Mouse (Mus musculus) intestine, embryonic 16.5 days (tissue): Measurements from ENCODE around the gene Oxnad1. TPM values are rescaled to one million over a fixed set of nuclear protein-coding genes. Genes with fewer than 3 reads are reported as not detected.
"Not testable (repeated sequence)": the region's sequence is repeated elsewhere in the genome, so short reads cannot be mapped to it uniquely, and the experiment has no call there.

ENCODE experiments used
- ATAC-seq: fragments of 200-750 bp; cut with Nextera tagmentation; 2 replicates; pipeline ENCODE4 v1.8.0; 2017; ENCODE audit warnings: moderate TSS enrichment, moderate library complexity
- H3K27ac ChIP-seq: fragments of 300-500 bp; sonication (generic); 2 replicates; pipeline ENCODE4 v1.5.1; 2014; ENCODE audit warnings: mild to moderate bottlenecking, low read length
- H3K27me3 ChIP-seq: fragments of 300-500 bp; sonication (generic); replicated peaks from 2 replicates; pipeline ENCODE4 v1.6.1; 2014; ENCODE audit warnings: low read length, control low read depth, mixed read lengths; ENCODE audit not compliant: control insufficient read depth, insufficient read depth
- H3K36me3 ChIP-seq: fragments of 300-500 bp; sonication (generic); 2 replicates; pipeline ENCODE4 v1.6.1; 2014; ENCODE audit warnings: low read length, control low read depth; ENCODE audit not compliant: control insufficient read depth, insufficient read depth
- H3K4me1 ChIP-seq: fragments of 300-500 bp; sonication (generic); 2 replicates; pipeline ENCODE4 v1.6.1; 2014; ENCODE audit warnings: low read length, control low read depth, mixed read lengths; ENCODE audit not compliant: control insufficient read depth, insufficient read depth
- H3K4me2 ChIP-seq: fragments of 300-500 bp; sonication (generic); 2 replicates; pipeline ENCODE4 v1.6.1; 2014; ENCODE audit warnings: low read depth, low read length, control low read depth
- H3K4me3 ChIP-seq: fragments of 300-500 bp; sonication (generic); 2 replicates; pipeline ENCODE4 v1.5.1; 2014; ENCODE audit warnings: mild to moderate bottlenecking, low read length
- H3K9ac ChIP-seq: fragments of 300-500 bp; sonication (generic); 2 replicates; pipeline ENCODE4 v1.6.1; 2014; ENCODE audit warnings: low read depth, low read length
- H3K9me3 ChIP-seq: fragments of 300-500 bp; sonication (generic); 2 replicates; pipeline ENCODE4 v1.6.1; 2016; ENCODE audit warnings: low read length, control low read depth; ENCODE audit not compliant: control insufficient read depth
- WGBS: fragments of 180-500 bp; shearing (Covaris S2); extraction: QIAGEN DNeasy Blood & Tissue Kit; methylation state at CpG from one replicate; pipeline ENCODE4 v1.1.7; 2014; 5-methylcytosine and 5-hydroxymethylcytosine counted together
- polyA plus RNA-seq: library from polyadenylated mRNA; unstranded; fragments of >200 nt; fragmentation: Nextera tagmentation; extraction: Ambion mirVana; gene quantifications from 2 replicates; pipeline ENCODE4 v1.2.1, GENCODE M21; 2015

Oxnad1 gene
- polyA plus RNA-seq, 1 experiment from 2014 or later, result 41.1 TPM

- peaks cover 25% of the 10 kb centered on the region for H3K36me3 ChIP-seq
- ATAC-seq, result no peak
Measured at GRCm38 (mm10) chr14:32097691-32098090, 12.5 kb downstream of the Oxnad1 start.

DNA sequence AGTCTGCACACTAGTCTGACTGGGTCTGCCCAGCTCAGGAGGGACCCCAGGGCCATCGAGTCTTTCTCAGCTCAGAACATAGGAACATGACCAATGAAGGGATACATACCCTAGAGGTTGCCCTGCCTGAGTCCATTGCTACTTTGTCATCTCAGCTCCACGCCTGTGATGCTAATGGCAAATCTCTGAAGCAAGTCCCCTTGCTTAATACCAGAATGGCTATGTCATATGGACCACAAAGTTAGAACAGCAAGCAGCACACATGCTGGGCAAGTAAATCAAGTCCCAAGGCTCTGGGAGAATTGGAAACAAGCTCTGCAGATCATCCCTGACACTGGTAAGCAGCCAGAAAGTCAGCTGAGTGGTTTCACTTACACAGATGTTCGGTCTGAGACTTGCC is 13.8 kb downstream of the Oxnad1 start:
- Histone ChIP-seq H3K27me3 (no peaks in the 10 kb centered on the region), H3K27ac (no peak overlapping the region), H3K9ac (no peak overlapping the region), H3K36me3 (peaks cover 22% of the 10 kb centered on the region), H3K4me3 (no peak overlapping the region), H3K9me3 (no peaks in the 10 kb centered on the region), H3K4me2 (no peak overlapping the region), H3K4me1 (no peaks in the 10 kb centered on the region)
- ATAC-seq, result no peak
- 93% methylated on average over 3 of the region's 3 CpGs for WGBS

More at GRCm38 (mm10) chr14:32097691-32098090, 12.5 kb downstream of the Oxnad1 start:
- no peak overlapping the region for H3K9ac ChIP-seq
- no peak overlapping the region for H3K4me3 ChIP-seq
- WGBS, result 93% methylated on average over 7 of the region's 7 CpGs
- no peaks in the 10 kb centered on the region for H3K4me1 ChIP-seq
- H3K27ac ChIP-seq, result no peak overlapping the region
- H3K27me3 ChIP-seq, result no peaks in the 10 kb centered on the region
- H3K4me2 ChIP-seq, result no peak overlapping the region
- no peaks in the 10 kb centered on the region for H3K9me3 ChIP-seq

DNA sequence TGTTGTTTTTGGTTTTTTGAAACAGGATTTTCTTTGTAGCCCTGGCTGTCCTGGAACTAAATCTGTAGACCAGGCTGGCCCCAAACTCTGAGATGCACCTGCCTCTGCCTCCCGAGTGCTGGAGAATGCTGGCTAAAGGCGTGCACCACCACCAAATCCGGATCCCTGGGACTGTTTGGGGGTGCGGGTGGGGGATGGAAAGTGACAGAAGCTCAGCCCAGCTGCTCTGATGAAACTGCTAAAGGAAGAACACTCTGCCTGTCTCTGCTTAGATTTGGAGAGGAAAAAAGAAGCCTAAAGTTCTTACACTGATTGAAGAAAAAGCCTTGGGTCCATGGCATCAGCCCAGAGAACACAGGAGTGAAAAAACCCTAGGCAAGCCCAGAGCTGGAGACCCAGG is 18.4 kb downstream of the Oxnad1 start:
- WGBS, result 88% methylated on average over 4 of the region's 4 CpGs
- Histone ChIP-seq H3K36me3 (peaks cover 19% of the 10 kb centered on the region), H3K4me3 (no peak overlapping the region), H3K4me2 (no peak overlapping the region), H3K9me3 (no peaks in the 10 kb centered on the region), H3K9ac (no peak overlapping the region), H3K27ac (no peak overlapping the region), H3K27me3 (no peaks in the 10 kb centered on the region), H3K4me1 (no peaks in the 10 kb centered on the region)
- no peak for ATAC-seq

DNA sequence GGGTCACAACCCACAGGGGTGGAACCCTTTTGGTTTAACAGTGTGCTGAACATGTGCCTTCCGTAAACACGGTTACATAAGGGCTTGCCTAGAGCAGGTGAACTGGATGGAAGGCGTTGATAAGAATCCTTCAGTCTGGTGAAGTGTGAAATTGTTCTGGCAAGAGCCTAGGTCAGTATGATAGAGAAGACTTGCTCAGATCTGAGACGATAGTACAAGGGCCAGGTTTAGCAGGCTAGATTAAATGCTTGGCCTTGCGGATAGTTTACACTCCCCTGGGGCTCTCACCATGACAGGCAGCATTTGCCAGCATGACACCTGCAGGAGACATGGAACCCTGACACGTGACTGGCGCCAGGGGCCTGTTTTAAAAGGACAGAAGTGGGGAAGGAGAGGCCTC is 20.5 kb downstream of the Oxnad1 start:
- Histone ChIP-seq H3K4me3 (no peak overlapping the region), H3K36me3 (peaks cover under 1% of the 10 kb centered on the region; the same call in 1 of the 2 replicates), H3K27me3 (no peaks in the 10 kb centered on the region), H3K4me1 (no peaks in the 10 kb centered on the region), H3K9me3 (no peaks in the 10 kb centered on the region), H3K4me2 (no peak overlapping the region), H3K9ac (no peak overlapping the region), H3K27ac (no peak overlapping the region)
- WGBS, result 56% methylated on average over 7 of the region's 7 CpGs
- ATAC-seq, result no peak

DNA sequence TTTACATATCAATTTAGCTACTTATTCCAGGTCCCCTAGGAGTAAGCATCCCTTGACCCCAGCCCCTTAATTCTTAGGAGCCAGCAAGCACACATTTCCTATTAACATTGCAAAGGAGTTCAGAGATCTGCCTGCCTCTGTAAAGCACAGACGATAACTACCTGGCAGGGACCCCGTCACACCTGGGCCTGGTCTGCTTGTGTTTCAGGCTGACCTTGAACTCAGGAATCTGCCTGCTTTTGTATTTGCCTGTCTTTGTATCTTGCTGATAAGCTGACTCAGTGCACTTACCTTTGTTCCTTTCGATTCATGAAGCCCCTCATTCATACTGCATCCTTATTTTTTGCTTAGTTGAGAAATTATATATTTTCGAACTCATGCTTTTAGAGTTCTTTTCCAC is 21.7 kb downstream of the Oxnad1 start:
- ATAC-seq, result no peak
- 86% methylated on average over 4 of the region's 4 CpGs for WGBS
- no peak overlapping the region for H3K9ac ChIP-seq
- H3K4me2 ChIP-seq, result no peak overlapping the region
- no peaks in the 10 kb centered on the region for H3K9me3 ChIP-seq
- H3K27ac ChIP-seq, result no peak overlapping the region
- no peaks in the 10 kb centered on the region for H3K36me3 ChIP-seq
- H3K4me1 ChIP-seq, result no peaks in the 10 kb centered on the region
- no peak overlapping the region for H3K4me3 ChIP-seq
- H3K27me3 ChIP-seq, result no peaks in the 10 kb centered on the region

GRCm38 (mm10) chr14:32112124-32112523 is 26.9 kb downstream of the Oxnad1 start:
- H3K9ac ChIP-seq, H3K36me3 ChIP-seq, H3K4me3 ChIP-seq, H3K27ac ChIP-seq, H3K4me1 ChIP-seq, ATAC-seq, H3K9me3 ChIP-seq, H3K4me2 ChIP-seq, H3K27me3 ChIP-seq: not testable (repeated sequence)
- 90% methylated on average over 10 of the region's 10 CpGs for WGBS

DNA sequence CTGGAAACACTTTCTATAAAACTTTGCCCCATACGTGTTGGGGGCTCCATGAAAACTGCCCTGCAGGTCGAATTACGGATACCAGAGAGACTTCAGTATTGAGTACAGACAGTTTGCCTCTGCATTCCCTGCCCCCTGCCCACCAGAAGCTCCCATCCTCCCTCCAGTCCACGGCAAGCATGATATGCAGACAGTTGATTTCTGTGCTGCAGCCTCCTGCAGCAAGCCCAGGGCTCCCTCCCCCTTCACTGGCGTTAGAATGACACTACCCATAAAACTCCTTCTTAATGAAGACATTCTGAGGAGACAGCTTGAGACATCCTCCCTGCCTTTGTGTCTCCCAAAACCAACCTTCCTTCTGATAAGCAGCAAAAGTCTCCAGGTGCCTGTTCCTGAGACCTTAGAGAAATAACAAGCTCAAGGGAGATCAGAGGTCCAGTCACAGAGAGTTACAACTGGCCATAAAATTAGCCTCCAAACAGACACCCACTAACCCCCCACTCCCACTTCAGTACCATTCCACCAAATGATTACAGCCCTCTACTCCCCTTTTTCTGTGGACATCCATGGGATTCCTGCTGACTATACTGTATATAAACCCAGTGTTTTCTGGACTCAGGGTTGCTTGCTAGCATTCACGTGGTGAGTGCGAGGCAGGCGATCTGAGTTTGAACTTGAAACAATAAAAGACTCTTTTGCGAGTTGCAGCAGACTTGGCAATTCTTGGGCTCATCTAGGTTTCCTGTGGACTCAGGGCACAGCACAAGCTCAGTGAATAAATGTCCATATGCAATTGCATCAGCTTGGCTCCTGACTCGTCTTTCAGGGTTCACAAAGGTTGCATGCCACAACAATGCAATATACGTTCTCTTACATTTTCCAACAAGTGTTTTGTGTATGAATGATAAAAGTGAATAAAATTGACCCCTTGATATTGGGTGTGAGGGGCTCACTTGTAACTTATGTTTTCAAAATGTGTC is 36.1 kb downstream of the Oxnad1 start:
- Histone ChIP-seq H3K9me3 (no peaks in the 10 kb centered on the region), H3K4me3 (no peak overlapping the region), H3K27ac (no peak overlapping the region), H3K4me2 (no peak overlapping the region), H3K36me3 (no peaks in the 10 kb centered on the region), H3K9ac (no peak overlapping the region), H3K27me3 (no peaks in the 10 kb centered on the region), H3K4me1 (no peaks in the 10 kb centered on the region)
- 64% methylated on average over 11 of the region's 11 CpGs for WGBS
- ATAC-seq, result no peak

- Histone ChIP-seq H3K4me2 (no peak overlapping the region), H3K27me3 (no peaks in the 10 kb centered on the region), H3K27ac (no peak overlapping the region), H3K4me3 (no peak overlapping the region), H3K36me3 (no peaks in the 10 kb centered on the region), H3K9me3 (no peaks in the 10 kb centered on the region), H3K9ac (no peak overlapping the region), H3K4me1 (no peaks in the 10 kb centered on the region)
- WGBS, result 48% methylated on average over 2 of the region's 2 CpGs
- ATAC-seq, result 0 out of 2 replicates have a peak, but pooled peaks have one; percentile 40
Measured at GRCm38 (mm10) chr14:32121920-32122315, 36.7 kb downstream of the Oxnad1 start.

DNA sequence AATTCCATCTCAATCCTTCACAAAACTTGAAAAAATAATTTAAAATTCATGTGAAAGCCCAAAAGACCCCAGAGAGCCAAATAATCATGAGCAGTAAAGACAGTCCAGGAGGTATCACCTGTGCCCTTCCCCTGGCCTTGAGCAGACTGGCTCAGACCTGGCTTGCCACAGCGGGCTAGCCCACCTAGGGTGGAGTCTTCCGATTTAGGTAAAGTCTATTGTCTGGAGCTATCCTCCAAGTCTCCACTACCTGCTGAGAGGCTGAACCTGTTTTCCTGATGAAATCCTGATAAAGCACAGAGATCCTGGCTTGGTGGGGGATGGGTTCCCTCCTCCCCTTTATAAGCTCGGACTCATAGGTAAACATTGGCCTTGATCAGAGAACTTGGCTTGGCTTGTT is 39.1 kb downstream of the Oxnad1 start:
- Histone ChIP-seq H3K9ac (no peak overlapping the region), H3K4me2 (no peak overlapping the region)
- WGBS, result 61% methylated on average over 3 of the region's 3 CpGs

More for the DNA sequence above, 39.1 kb downstream of the Oxnad1 start:
- no peaks in the 10 kb centered on the region for H3K4me1 ChIP-seq
- H3K36me3 ChIP-seq, result no peaks in the 10 kb centered on the region
- ATAC-seq, result no peak
- no peak overlapping the region for H3K4me3 ChIP-seq
- H3K9me3 ChIP-seq, result no peaks in the 10 kb centered on the region
- no peaks in the 10 kb centered on the region for H3K27me3 ChIP-seq
- no peak overlapping the region for H3K27ac ChIP-seq
